Mouse (Mus musculus) gastrocnemius, postnatal 36 days (tissue): ENCODE results near the gene Vangl1. TPM values are rescaled to one million over a fixed set of nuclear protein-coding genes. Genes with fewer than 3 reads are reported as not detected.

Experiments
- DNase-seq, 2 experiments: peaks; one replicate each; pipeline ENCODE4 v3.0.0; 2022
- intact Hi-C: fragments of 180-260 bp; cut with DNase I; formaldehyde crosslinking; loops from one replicate; pipeline ENCODE4 v1.15.1; 2025
- total RNA-seq, 2 experiments: library from RNA; stranded (reverse); gene quantifications; 2 replicates each; pipeline ENCODE4 v1.2.3; 2021

Gene Vangl1
- total RNA-seq, 2 experiments from 2014 or later: 2.2 to 3.9 TPM

- DNase-seq: no peak
- intact Hi-C loops: loop anchor here (5.0 kb wide), 1 partner anchor 36 kb away; no protein-coding TSS in a partner anchor
Measured at GRCm38 (mm10) chr3:102203131-102203530, 1.4 kb downstream of the Vangl1 start.

- DNase-seq: no peak
- intact Hi-C loops: loop anchor here (5.0 kb wide), 1 partner anchor 33 kb away; no protein-coding TSS in a partner anchor
Measured at GRCm38 (mm10) chr3:102199991-102200390, 4.5 kb downstream of the Vangl1 start.

- intact Hi-C loops: no loop called here
- DNase-seq: no peak
Measured at GRCm38 (mm10) chr3:102199226-102199625, 5.3 kb downstream of the Vangl1 start.

- intact Hi-C loops: no loop called here
- DNase-seq: no peak
Measured at GRCm38 (mm10) chr3:102198446-102198845, 6.0 kb downstream of the Vangl1 start.

GRCm38 (mm10) chr3:102197746-102198145 is 6.7 kb downstream of the Vangl1 start:
- DNase-seq: no peak
- intact Hi-C loops: no loop called here

GRCm38 (mm10) chr3:102197152-102197551 is 7.3 kb downstream of the Vangl1 start:
- intact Hi-C loops: no loop called here
- no peak for DNase-seq

GRCm38 (mm10) chr3:102196166-102196565 is 8.3 kb downstream of the Vangl1 start:
- intact Hi-C loops: no loop called here
- no peak for DNase-seq

- intact Hi-C loops: no loop called here
- DNase-seq: no peak
Measured at GRCm38 (mm10) chr3:102195762-102196161, 8.7 kb downstream of the Vangl1 start.

- no peak for DNase-seq
- intact Hi-C loops: no loop called here
Measured at GRCm38 (mm10) chr3:102194291-102195051, 10.0 kb downstream of the Vangl1 start.

- no peak for DNase-seq
- intact Hi-C loops: no loop called here
Measured at GRCm38 (mm10) chr3:102193488-102194290, 10.8 kb downstream of the Vangl1 start.

GRCm38 (mm10) chr3:102192621-102193020 is 11.9 kb downstream of the Vangl1 start:
- DNase-seq: peak in 1 of 2 experiments; percentile 25
- intact Hi-C loops: no loop called here

- DNase-seq: no peak
- intact Hi-C loops: no loop called here
Measured at GRCm38 (mm10) chr3:102191575-102191974, 12.9 kb downstream of the Vangl1 start.

- intact Hi-C loops: no loop called here
Measured at GRCm38 (mm10) chr3:102190642-102191041, 13.9 kb downstream of the Vangl1 start.

GRCm38 (mm10) chr3:102190015-102190414 is 14.5 kb downstream of the Vangl1 start:
- intact Hi-C loops: no loop called here
- DNase-seq: no peak

More at GRCm38 (mm10) chr3:102190642-102191041, 13.9 kb downstream of the Vangl1 start:
- DNase-seq: no peak

- intact Hi-C loops: no loop called here
Measured at GRCm38 (mm10) chr3:102188972-102189371, 15.5 kb downstream of the Vangl1 start.

GRCm38 (mm10) chr3:102187401-102187800 is 17.1 kb downstream of the Vangl1 start:
- intact Hi-C loops: no loop called here
- no peak for DNase-seq

More at GRCm38 (mm10) chr3:102188972-102189371, 15.5 kb downstream of the Vangl1 start:
- no peak for DNase-seq

GRCm38 (mm10) chr3:102184721-102185120 is 19.8 kb downstream of the Vangl1 start:
- intact Hi-C loops: no loop called here
- DNase-seq: no peak

GRCm38 (mm10) chr3:102182601-102183000 is 21.9 kb downstream of the Vangl1 start:
- no peak for DNase-seq
- intact Hi-C loops: no loop called here

GRCm38 (mm10) chr3:102181191-102181590 is 23.3 kb downstream of the Vangl1 start:
- DNase-seq: no peak
- intact Hi-C loops: no loop called here

- DNase-seq: no peak
- intact Hi-C loops: no loop called here
Measured at GRCm38 (mm10) chr3:102180746-102181145, 23.7 kb downstream of the Vangl1 start.

- intact Hi-C loops: no loop called here
- DNase-seq: no peak
Measured at GRCm38 (mm10) chr3:102179869-102180268, 24.6 kb downstream of the Vangl1 start.
